Mouse (Mus musculus) spleen, adult 2 months (tissue): Measurements from ENCODE around the gene Sord.

Experiments
- CTCF ChIP-seq: fragments of 200-500 bp; IDR thresholded peaks from 2 replicates; pipeline ENCODE4 v1.5.1; 2011; ENCODE audit warnings: mild to moderate bottlenecking, inconsistent platforms; ENCODE audit not compliant: insufficient read depth, insufficient read length, insufficient replicate concordance; ENCODE audit errors: extremely low read depth
- POLR2A ChIP-seq: fragments of 200-500 bp; IDR thresholded peaks from 2 replicates; pipeline ENCODE4 v1.6.1; 2011; ENCODE audit warnings: low read depth, low read length, inconsistent platforms

DNA sequence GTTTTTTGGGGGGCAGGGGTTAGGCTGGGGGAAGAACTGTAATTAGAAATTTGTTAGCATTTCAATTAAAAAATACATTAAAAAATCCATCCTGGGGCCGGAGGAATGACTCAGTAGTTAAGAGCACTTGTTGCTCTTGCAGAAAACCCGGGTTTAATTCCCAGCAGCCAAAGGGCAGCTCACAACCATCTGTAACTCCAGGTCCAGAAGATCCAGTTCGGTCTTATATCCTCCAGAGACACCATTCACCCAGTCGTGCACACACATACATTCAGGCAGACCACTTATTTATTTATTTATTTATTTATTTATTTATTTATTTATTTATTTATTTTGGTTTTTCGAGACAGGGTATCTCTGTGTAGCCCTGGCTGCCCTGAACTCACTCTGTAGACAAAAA lies 1.2 kb upstream of the Sord start:
- no peak for TF ChIP-seq POLR2A
- no peak for TF ChIP-seq CTCF
